Mouse (Mus musculus): ENCODE data around the gene Sh2d7.

Gene Sh2d7

DNA sequence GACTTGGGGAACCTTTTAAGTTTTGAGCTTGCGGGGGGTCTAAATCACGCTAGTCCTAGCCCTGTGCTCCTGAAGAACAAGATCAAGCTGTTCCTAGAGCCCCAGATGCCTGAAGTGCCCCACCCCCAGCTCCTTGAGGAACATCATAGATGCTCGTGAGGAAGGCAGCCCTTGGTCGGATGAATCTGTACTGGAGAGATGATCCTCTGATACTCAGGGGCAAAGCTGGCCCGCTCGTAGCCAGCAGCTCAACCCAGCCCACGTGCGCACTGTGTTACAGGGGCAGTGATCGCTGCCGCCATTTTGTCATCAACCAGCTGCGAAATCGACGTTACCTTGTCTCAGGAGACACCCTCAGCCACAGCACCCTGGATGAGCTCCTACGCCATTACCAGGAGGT, at the start of gene Sh2d7:
Sh2d7 (plus strand) TSS at position 301 of the 400 bp plus-strand sequence.
- DNase-seq (ENCODE audit: low read depth, low spot score): no peak

DNA sequence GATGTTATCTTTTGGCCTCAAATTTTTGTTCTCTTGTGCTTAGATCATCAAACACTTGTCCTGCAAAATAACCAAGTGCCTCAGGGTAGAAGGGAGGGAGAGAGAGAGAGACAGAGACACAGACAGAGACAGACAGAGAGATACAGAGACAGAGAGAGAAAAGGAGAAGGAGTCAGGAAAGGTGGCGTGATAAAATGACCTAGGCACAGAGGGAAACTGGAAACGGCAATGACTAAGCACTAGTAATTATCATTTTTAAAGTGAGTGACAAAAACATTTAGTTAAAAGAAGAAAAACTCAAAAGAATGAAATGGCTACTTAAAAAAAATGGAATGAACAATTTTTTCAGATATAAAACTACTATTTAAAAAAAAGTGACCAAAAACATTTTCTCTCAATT, 49.2 kb upstream of the Sh2d7 start:
- no peak for DNase-seq (ENCODE audit: low read depth, low spot score)

DNA sequence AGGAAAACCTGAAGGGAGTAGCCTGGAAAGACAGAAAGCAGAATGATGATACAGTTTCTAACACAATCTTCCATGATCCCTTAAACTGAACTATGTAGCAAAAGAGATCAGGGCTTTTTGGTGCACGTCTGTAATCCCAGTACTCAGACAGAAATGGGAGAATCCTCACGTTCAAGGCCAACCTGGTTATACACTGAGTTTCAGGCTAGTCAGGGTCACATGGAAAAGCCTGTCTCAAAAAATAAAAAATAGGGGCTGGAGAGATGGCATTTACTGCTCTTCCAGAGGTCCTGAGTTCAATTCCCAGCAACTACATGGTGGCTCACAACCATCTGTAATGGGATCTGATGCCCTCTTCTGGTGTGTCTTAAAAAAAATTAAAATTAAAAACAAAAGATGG, 48.4 kb upstream of the Sh2d7 start:
- DNase-seq (ENCODE audit: low read depth, low spot score): no peak

DNA sequence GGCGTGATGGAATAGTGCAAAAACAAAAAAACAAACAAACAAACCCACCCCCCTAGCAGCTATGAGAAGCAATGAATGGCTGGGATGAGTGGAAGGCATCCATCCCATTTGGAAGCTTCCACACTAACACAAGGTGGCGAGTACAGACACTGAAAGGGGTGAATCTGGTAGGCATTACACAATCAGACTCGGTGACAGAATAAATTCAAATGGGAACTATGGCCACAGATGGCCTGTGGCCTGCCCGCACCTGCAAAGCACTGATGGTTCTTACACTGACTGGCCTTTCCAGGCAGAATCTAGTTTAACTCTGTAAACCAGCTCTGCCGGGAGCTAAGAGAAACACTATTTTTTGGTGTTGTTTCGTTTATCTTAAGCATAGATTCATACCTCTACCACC, 39.5 kb upstream of the Sh2d7 start:
- no peak for DNase-seq (ENCODE audit: low read depth, low spot score)

DNA sequence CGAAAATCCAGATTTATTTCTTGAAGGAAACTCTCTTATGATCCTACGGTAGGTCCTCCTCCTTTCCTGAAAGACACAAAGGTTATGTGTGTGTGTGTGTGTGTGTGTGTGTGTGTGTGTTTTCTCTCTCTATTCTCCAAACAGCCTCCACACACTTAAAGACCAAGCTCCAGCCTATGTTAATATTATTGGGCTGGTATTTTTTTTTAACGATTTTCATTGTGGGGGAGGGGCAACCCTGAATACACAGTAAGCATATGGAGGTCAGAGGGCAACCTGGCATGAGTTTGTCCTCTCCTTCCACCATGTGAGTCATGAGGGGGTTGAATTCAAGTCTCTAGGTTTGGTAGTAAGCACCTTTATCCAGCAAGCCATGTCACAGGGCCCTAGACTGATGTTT, 39.0 kb upstream of the Sh2d7 start:
- no peak for DNase-seq (ENCODE audit: low read depth, low spot score)

DNA sequence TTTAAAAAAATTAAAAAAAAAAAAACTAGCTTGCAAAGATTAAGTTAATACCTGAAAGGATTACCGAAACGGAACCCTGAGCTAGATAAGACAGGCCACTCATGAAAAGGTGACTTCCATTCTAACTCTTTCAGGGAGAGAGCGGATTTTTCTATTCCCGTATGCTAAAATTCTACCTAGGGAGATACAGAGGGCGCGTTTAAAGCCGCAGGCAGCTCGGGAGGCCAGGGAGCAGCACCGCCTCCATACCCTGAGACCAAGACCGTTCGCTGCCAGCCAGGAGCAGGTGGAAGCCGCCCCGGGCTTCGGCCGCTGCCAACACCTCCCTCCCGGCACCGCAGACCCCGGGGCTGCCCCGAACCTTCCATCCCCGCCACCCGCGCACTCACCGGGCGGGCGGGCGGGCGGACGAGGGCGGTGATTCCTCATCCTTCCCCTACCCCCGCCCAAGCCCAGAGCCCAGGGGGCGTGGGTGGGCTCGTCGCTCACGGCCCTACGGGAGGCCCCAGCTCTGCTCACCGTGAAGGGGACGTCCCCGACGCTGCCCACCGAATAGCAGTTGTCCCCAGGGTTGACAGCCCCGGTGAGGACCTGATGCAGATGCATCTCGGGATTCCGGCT, 37.8 kb upstream of the Sh2d7 start:
- peak; percentile 60 for DNase-seq (ENCODE audit: low read depth, low spot score)

DNA sequence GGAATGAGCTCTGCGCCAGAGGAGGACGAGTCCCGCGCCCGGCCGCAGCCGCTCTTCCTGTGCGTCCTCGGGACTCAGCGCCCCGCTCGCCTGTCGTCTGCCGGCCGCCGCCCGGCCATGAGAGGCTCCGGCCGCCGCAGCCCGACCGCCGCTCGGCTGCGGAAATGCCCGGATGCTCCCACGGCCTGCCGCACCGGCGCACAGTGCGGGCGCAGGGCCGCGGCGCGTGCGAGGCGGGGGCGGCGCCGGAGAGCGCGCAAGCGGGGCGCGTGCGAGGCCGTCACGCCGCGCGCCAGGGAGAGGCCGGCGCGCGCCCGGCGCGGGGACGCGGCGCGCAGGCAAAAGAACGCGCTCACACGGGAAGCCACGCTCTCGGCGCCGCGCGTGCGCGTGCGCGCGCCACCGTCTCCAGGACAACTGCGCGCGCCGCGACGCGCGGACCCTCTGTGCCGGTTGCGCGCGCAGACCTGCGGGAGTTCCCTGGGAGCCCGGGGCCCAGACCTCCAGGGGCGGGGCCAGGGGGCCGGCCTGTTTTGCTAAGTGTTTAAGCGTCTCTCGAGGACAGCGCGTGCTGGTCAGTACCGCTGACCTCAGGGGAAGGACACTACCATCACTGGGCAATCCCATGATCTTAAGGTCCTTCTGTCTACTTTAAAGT, 37.2 kb upstream of the Sh2d7 start, which contains the start of gene Dmxl2:
Dmxl2 (minus strand) TSS at position 174 of the 658 bp plus-strand sequence.
- DNase-seq (ENCODE audit: low read depth, low spot score): peak; percentile 97

DNA sequence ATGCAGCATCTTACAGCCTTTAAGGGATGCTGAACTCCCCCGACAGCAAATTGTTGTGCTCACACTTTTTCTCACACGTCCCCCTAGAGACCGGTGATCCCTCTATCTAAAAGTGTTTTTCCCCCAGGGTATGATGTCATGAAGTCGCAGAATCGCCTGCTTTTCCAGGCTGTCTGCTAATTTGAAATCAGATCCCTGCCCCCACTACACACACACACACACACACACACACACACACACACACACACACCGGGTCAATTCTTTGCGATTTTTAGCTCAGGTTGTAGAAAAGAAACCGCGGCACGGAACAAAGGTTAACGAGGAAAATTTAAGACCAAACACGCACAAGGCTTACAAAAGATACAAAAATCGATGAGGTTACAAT, 36.7 kb upstream of the Sh2d7 start:
- DNase-seq (ENCODE audit: low read depth, low spot score): no peak

DNA sequence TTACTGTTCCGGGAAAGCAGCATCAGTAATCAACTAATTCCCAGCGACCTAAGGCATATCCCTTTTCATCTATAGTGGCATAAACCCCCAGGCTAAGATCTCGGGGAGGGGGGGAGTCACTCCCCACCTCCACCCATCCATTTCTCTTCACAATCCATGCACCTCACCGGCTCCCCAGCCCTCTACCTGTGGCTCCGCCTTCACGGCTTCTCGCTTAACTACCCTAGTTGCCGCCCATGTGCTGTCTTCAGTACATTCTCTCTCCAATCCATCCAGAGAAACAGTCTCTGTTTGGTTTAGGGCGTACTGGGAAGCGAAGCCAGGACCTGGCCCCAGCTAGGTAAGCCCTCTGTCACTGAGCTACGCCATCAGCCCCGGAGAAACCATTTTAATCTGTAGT, 35.9 kb upstream of the Sh2d7 start:
- DNase-seq (ENCODE audit: low read depth, low spot score): peak; percentile 18

DNA sequence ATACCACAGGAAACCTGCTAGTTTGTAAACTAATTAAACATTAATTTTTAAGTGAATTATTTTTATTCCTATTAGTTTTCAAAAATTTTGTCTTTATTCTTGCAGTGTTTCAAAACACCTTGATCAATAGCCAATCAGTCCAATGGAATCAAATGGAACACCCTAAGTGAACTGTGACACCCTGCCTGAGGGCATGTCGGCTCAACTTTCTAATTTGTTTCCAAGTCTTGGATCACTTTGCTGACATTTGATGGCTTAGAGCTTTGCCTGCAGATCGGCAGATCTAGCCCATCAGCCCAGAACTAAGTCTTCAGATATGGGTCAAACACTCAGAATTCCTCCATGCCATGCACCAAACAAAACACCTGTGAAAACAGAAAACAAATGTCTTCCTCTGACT, 22.8 kb upstream of the Sh2d7 start:
- no peak for DNase-seq (ENCODE audit: low read depth, low spot score)

DNA sequence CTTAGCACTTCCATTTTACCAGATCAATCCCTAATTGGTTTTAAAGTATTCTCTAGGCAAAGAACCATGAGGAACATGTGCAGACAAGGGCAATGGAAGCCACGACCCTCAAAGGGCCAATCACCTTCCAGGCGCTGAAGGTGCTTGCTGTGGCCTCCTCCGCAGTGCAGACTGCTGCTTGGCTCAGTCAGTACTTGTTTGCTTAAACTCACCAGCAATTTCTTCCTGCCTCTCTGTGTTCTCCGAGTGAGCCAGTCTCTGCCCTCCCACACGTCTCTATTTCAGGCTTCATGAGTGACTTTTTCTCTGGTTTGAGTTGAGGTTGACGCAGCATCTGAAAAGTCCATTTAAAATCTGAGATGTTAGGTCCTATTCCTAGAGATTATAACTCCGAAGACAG, 19.9 kb upstream of the Sh2d7 start:
- DNase-seq (ENCODE audit: low read depth, low spot score): no peak

DNA sequence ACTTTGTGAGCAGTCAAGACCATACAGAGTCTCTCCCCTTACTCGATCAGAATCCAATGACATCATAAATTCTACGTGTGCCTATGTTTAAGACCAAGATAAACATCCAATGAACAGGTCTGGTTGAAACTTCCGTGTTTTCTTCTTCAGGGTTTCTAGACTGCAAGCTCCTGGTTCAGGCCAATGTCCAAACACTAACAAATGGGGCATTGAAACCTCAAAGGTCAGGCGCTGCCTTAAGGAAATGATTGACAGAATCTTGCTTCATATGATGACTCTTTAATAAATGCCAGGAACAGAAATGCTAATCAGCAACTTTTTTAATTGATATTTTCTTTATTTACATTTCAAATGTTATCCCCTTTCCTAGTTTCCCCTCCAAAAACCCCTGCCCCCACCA, 18.5 kb upstream of the Sh2d7 start:
- DNase-seq (ENCODE audit: low read depth, low spot score): no peak

DNA sequence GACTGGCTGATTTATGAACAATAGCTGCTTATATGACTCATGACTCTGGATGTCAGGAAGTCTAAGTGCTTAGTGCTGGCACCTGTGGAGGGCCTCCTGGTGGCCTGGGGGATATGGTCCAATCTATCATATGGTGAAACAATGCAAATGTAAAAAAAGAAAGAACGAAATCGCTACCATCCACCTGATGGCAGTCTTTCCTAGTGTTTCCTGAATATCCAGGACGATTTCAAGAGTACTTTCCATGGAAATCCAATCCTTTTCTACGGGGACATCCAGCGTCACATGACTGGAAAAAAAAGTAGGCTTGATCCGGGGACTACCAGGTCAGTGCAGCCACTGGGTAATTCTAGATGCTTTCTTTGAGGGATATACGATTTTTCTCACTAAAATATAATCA, 11.1 kb upstream of the Sh2d7 start:
- no peak for DNase-seq (ENCODE audit: low read depth, low spot score)

DNA sequence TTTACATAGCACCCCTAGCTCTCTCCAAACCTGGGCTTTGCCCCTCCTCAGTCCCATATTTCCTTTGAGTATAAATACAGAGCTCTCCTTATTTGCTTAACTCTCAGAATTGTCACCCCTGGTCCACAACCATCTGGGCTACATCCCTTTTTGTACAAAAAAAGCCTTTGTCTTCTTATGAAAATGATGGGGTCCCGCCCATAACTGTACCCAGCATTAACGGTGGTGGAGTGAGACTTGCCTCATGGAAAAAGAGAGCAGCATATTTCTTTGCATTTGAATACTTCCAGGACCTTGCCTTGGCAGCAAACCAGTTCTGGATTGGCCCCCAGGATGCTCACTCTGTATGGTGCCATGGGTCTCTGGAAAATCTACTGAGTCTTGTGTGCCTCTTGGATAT, 8.8 kb upstream of the Sh2d7 start:
- no peak for DNase-seq (ENCODE audit: low read depth, low spot score)

DNA sequence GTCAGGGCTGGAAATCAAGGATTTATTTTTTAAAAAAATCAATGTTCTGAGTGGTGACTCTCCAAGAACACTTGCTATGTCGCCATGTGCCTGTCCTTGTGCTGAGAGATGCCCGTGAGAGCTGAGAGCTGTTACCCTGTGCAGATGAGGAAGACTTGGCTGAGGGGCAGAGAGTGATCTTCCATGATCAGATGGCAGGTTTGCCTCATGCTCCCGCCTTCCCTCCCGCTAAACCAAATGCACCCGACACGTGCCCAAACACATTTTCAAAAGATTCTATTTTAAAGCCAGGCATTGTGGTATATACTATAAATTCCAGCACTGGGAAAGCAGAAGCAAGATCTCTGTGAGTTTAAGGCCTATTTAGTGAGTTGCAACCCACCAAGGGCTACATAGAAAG, 7.9 kb upstream of the Sh2d7 start:
- DNase-seq (ENCODE audit: low read depth, low spot score): no peak

DNA sequence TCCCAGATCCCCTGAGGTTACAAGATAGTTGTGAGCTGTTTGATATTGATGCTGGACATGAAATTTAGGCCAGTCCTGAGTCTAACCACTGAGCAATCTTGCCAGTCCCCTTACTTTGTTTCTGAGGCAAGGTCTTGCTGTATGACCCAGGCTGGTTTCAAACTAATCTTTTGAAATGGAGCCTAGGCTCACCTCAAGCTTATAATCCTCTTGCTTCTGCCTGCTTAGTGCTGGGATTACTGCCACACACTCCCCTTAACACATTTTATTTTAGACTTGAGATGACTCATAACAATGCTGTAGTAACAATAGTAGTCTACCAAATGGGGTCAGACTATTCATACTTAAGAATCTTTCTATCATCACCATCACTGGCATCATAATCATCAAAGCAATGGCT, 7.4 kb upstream of the Sh2d7 start:
- no peak for DNase-seq (ENCODE audit: low read depth, low spot score)

DNA sequence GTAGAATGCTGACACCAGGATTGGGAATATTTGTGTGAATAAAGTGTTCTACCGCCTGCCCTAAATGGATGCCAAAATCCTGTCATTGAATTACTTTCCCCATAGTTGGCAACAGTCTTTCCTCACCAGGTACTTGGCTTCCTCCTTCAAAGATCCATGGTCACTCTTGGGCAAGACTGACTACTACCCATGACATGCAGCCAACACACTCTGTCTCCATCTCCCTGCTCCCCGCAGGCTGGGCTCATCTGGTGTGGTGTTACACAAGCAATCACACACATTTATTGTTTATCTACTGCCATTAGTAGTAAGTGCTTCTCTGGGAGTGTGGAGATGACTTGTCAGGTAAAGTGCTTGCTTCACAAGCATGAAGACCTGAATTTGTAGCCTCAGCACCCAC, 5.9 kb upstream of the Sh2d7 start:
- no peak for DNase-seq (ENCODE audit: low read depth, low spot score)

DNA sequence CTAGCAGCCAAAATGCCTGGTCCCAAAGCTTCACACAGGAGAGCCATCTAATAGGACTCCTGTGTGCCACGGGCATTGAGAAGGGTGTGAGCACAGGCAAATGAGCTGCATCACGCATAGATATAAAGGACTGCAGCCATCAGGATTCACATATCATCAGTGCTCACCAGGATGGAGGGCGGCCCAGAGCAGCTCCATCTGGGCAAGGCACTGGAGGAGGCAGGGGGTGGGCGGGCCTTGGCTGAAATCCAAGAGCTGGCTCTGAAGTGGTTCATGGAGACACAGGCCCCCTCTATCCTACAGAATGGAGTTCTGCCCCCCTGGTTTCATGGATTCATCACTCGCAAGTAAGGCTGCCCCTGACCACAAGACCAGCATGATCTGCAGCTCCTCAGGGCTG, 4.8 kb upstream of the Sh2d7 start:
- DNase-seq (ENCODE audit: low read depth, low spot score): peak; percentile 12

DNA sequence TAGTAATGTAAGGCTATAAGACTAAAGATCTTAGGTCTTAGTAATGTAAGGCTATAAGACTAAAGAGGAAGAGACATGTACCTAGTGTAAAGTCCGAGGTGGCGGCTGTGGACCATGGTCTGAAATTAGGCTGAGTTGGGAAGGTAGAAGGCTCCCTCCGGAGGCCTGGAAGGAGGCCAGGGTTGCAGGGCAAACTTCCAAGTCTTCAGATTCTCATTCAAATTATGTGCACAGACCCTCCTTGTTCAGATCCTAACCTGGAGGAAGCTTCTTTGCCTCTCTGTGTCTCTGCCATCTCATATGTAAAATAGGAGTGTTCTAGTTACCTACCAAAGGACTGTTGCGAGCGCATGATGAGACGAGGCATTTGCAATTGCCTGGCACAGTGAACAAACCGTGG, 2.5 kb upstream of the Sh2d7 start:
- DNase-seq (ENCODE audit: low read depth, low spot score): no peak

DNA sequence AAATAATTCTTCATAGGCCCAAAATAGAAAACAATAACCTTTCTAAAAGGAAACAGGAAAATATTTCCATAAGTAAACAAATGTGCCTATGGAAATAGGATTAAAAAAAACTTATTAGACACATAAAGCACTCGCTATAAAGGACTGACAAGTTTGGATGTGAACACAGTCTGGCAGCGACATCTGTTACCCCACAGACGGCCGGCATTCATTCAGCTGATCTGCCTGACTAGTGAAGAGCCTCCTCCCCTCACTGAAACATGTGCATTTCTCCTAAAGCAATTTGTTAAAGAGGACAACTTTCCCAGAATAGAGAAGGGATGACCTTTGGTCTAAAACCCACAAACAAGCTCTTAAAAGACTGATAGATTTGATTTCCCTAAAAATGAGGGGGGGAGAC, 1.8 kb upstream of the Sh2d7 start:
- no peak for DNase-seq (ENCODE audit: low read depth, low spot score)

DNA sequence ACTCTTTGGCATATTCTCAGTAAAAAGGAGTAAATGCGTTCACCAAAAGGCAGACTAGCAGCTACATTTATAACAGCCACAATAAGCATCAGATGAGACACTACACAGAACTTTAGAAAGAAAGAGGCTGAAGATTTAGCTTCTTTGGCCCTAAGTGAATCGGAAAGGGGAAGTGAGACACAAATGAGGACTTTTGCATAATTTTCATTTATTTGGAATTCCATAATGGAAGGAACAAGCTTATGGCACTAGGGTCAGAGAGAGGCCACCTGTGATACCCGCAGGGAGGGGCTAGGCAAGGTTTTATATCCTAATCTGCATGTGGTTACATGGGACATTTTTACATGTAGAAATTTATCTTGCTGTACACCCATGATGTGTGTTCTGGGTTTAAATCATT, 1.3 kb upstream of the Sh2d7 start:
- DNase-seq (ENCODE audit: low read depth, low spot score): no peak

DNA sequence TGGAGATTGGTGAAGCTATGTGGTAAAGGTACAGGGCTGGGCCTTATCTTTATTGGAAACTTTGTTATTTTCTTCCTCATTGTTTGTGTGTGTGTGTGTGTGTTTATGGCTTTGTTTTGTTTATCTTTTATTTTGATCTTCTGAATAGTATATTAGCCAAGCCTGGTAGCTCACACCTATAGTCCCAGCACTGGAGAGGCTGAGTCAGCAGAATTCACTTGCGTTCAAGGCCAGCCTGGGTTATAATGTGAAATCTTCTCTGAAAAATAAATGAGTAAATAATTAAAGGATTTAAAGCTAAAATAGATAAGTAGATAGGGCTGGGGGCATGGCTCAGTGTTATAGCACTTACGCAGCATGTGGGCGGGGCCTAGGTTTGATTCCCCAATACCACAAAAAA, 540 bp upstream of the Sh2d7 start:
- no peak for DNase-seq (ENCODE audit: low read depth, low spot score)

DNA sequence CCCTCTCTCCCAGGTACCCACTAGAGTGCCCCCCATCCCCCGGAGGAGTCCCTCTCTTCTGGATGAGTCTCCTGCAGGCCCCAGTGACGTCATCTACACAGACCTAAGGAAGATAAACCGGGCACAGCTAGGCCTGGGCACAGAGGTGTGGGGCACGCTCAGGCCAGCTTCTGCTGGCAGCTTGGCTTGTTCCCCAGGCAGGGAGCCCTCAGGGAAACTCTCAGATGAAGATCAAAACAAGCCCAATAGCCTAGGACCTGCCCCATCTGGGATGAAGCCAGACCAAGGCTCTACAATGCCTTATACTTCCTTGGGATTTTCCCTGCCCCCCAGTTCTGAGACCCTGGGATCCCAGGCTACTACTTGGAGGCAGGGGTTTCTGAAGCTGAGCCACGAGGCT, 2.0 kb downstream of the Sh2d7 start:
- DNase-seq (ENCODE audit: low read depth, low spot score): no peak

Measured in ZHBTc4 (cell line).